Mouse (Mus musculus) lung, adult 2 months (tissue): ENCODE data around the gene Foxn3.

Experiments used
- CTCF ChIP-seq: fragments of 200-500 bp; IDR thresholded peaks from 2 replicates; pipeline ENCODE4 v1.5.1; 2011; ENCODE audit warnings: mild to moderate bottlenecking, low read length, control low read depth; ENCODE audit not compliant: insufficient read depth
- POLR2A ChIP-seq: fragments of 200-500 bp; IDR thresholded peaks from 2 replicates; pipeline ENCODE4 v1.6.1; 2011; ENCODE audit warnings: low read depth, mild to moderate bottlenecking, control low read depth, low read length, borderline replicate concordance; ENCODE audit errors: extremely low read depth

DNA sequence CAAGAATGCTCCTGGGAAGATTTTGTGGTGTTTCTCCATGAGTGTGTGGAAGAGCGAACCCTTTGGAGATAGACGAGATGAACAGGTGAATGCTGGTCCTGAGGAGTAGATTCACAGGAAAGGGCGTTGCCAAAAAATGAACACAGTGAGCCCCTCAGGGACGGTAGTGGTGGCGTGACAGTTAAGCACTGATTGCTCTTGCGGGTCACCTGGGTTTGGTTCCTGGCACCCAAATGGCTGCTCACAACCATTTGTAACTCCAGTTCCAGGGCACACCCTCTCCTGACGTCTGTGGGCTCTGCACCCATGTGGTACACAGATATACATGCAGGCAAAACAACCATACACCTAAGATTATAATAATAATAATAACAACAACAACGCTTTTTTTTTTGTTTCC, 277.7 kb downstream of the Foxn3 start:
- TF ChIP-seq POLR2A (no peak), CTCF (no peak)
